Mouse (Mus musculus): ENCODE data around the gene Atp1b1. TPM values are rescaled to one million over a fixed set of nuclear protein-coding genes. Genes with fewer than 3 reads are reported as not detected.

Gene Atp1b1
- polyA plus RNA-seq, 1 experiment from 2014 or later: 2.6 TPM

GRCm38 (mm10) chr1:164458621-164459051 lies 481 bp upstream of the Atp1b1 start:
- no peak overlapping the region for H3K27ac ChIP-seq (replicated peaks; ENCODE audit: low read depth, low read length)
- H3K9me3 ChIP-seq (ENCODE audit: control insufficient read depth, low read length): no peaks in the 10 kb centered on the region
- 2% methylated on average over 22 of the region's 22 CpGs for WGBS
- peak overlapping the region; percentile 85 for H3K4me2 ChIP-seq (ENCODE audit: low read depth, severe bottlenecking)
- ATAC-seq (ENCODE audit: insufficient number of reproducible peaks, low FRiP score, low TSS enrichment, low read depth): peak; percentile 22; the same call in 1 of the 2 replicates
- no peak for DNase-seq (ENCODE audit: low spot score)
- H3K27me3 ChIP-seq (ENCODE audit: control insufficient read depth, insufficient read depth, low read length): peaks cover 30% of the 10 kb centered on the region
- no peaks in the 10 kb centered on the region for H3K36me3 ChIP-seq (ENCODE audit: control insufficient read depth, insufficient read depth, low read length)
- peak overlapping the region; percentile 57 for H3K4me3 ChIP-seq (ENCODE audit: low read depth, low read length)
- no peak overlapping the region for H3K9ac ChIP-seq (ENCODE audit: low read length)
- peaks cover 10% of the 10 kb centered on the region; the same call in 1 of the 2 replicates for H3K4me1 ChIP-seq (ENCODE audit: control insufficient read depth, insufficient read depth, low read length)

- H3K36me3 ChIP-seq (ENCODE audit: control insufficient read depth, insufficient read depth, low read length): no peaks in the 10 kb centered on the region
- H3K27ac ChIP-seq (replicated peaks; ENCODE audit: low read depth, low read length): no peak overlapping the region
Measured at GRCm38 (mm10) chr1:164457531-164458244, 467 bp downstream of the Atp1b1 start.

GRCm38 (mm10) chr1:164456731-164457130 lies 1.4 kb downstream of the Atp1b1 start:
- H3K9me3 ChIP-seq (ENCODE audit: control insufficient read depth, low read length): no peaks in the 10 kb centered on the region
- ATAC-seq (ENCODE audit: insufficient number of reproducible peaks, low FRiP score, low TSS enrichment, low read depth) (no peak), DNase-seq (ENCODE audit: low spot score) (no peak)
- H3K27me3 ChIP-seq (ENCODE audit: control insufficient read depth, insufficient read depth, low read length): peaks cover 30% of the 10 kb centered on the region
- peak overlapping the region; percentile 57 for H3K4me3 ChIP-seq (ENCODE audit: low read depth, low read length)
- H3K4me1 ChIP-seq (ENCODE audit: control insufficient read depth, insufficient read depth, low read length): peaks cover 10% of the 10 kb centered on the region; the same call in 1 of the 2 replicates
- 0 out of 2 replicates have a peak overlapping the region, but pooled peaks have one; percentile 20 for H3K4me2 ChIP-seq (ENCODE audit: low read depth, severe bottlenecking)
- 9% methylated on average over 8 of the region's 8 CpGs for WGBS
- H3K36me3 ChIP-seq (ENCODE audit: control insufficient read depth, insufficient read depth, low read length): no peaks in the 10 kb centered on the region
- H3K9ac ChIP-seq (ENCODE audit: low read length): no peak overlapping the region
- no peak overlapping the region for H3K27ac ChIP-seq (replicated peaks; ENCODE audit: low read depth, low read length)

More at GRCm38 (mm10) chr1:164457531-164458244, 467 bp downstream of the Atp1b1 start:
- H3K4me3 ChIP-seq (ENCODE audit: low read depth, low read length): peak overlapping the region; percentile 57
- H3K4me1 ChIP-seq (ENCODE audit: control insufficient read depth, insufficient read depth, low read length): peaks cover 10% of the 10 kb centered on the region; the same call in 1 of the 2 replicates
- ATAC-seq (ENCODE audit: insufficient number of reproducible peaks, low FRiP score, low TSS enrichment, low read depth) (peak; percentile 69), DNase-seq (ENCODE audit: low spot score) (peak; percentile 71)
- peaks cover 30% of the 10 kb centered on the region for H3K27me3 ChIP-seq (ENCODE audit: control insufficient read depth, insufficient read depth, low read length)
- WGBS: under 1% methylated on average over 56 of the region's 76 CpGs
- H3K4me2 ChIP-seq (ENCODE audit: low read depth, severe bottlenecking): peak overlapping the region; percentile 85
- no peaks in the 10 kb centered on the region for H3K9me3 ChIP-seq (ENCODE audit: control insufficient read depth, low read length)
- H3K9ac ChIP-seq (ENCODE audit: low read length): peak overlapping the region; percentile 55

GRCm38 (mm10) chr1:164456065-164456464 lies 2.1 kb downstream of the Atp1b1 start:
- Histone ChIP-seq H3K4me1 (ENCODE audit: control insufficient read depth, insufficient read depth, low read length) (peaks cover 10% of the 10 kb centered on the region; the same call in 1 of the 2 replicates), H3K4me3 (ENCODE audit: low read depth, low read length) (no peak overlapping the region), H3K27ac (replicated peaks; ENCODE audit: low read depth, low read length) (no peak overlapping the region), H3K9me3 (ENCODE audit: control insufficient read depth, low read length) (no peaks in the 10 kb centered on the region), H3K9ac (ENCODE audit: low read length) (no peak overlapping the region), H3K36me3 (ENCODE audit: control insufficient read depth, insufficient read depth, low read length) (no peaks in the 10 kb centered on the region), H3K27me3 (ENCODE audit: control insufficient read depth, insufficient read depth, low read length) (peaks cover 30% of the 10 kb centered on the region), H3K4me2 (ENCODE audit: low read depth, severe bottlenecking) (no peak overlapping the region)
- no peak for ATAC-seq (ENCODE audit: insufficient number of reproducible peaks, low FRiP score, low TSS enrichment, low read depth)
- DNase-seq (ENCODE audit: low spot score): no peak
- WGBS: 21% methylated on average over 6 of the region's 6 CpGs

GRCm38 (mm10) chr1:164455614-164456013 lies 2.5 kb downstream of the Atp1b1 start:
- ATAC-seq (ENCODE audit: insufficient number of reproducible peaks, low FRiP score, low TSS enrichment, low read depth) (no peak), DNase-seq (ENCODE audit: low spot score) (no peak)
- H3K36me3 ChIP-seq (ENCODE audit: control insufficient read depth, insufficient read depth, low read length): no peaks in the 10 kb centered on the region
- H3K4me1 ChIP-seq (ENCODE audit: control insufficient read depth, insufficient read depth, low read length): peaks cover 10% of the 10 kb centered on the region; the same call in 1 of the 2 replicates
- H3K4me2 ChIP-seq (ENCODE audit: low read depth, severe bottlenecking): no peak overlapping the region
- H3K4me3 ChIP-seq (ENCODE audit: low read depth, low read length): no peak overlapping the region
- WGBS: 76% methylated on average over 7 of the region's 7 CpGs
- H3K9ac ChIP-seq (ENCODE audit: low read length): no peak overlapping the region
- H3K27ac ChIP-seq (replicated peaks; ENCODE audit: low read depth, low read length): no peak overlapping the region
- H3K9me3 ChIP-seq (ENCODE audit: control insufficient read depth, low read length): no peaks in the 10 kb centered on the region
- peaks cover 30% of the 10 kb centered on the region for H3K27me3 ChIP-seq (ENCODE audit: control insufficient read depth, insufficient read depth, low read length)

GRCm38 (mm10) chr1:164454747-164455400 lies 3.3 kb downstream of the Atp1b1 start:
- WGBS: 40% methylated on average over 14 of the region's 14 CpGs
- Histone ChIP-seq H3K9ac (ENCODE audit: low read length) (no peak overlapping the region), H3K4me1 (ENCODE audit: control insufficient read depth, insufficient read depth, low read length) (peaks cover 10% of the 10 kb centered on the region; the same call in 1 of the 2 replicates), H3K4me3 (ENCODE audit: low read depth, low read length) (no peak overlapping the region), H3K27ac (replicated peaks; ENCODE audit: low read depth, low read length) (no peak overlapping the region), H3K9me3 (ENCODE audit: control insufficient read depth, low read length) (no peaks in the 10 kb centered on the region), H3K27me3 (ENCODE audit: control insufficient read depth, insufficient read depth, low read length) (peaks cover 28% of the 10 kb centered on the region), H3K36me3 (ENCODE audit: control insufficient read depth, insufficient read depth, low read length) (no peaks in the 10 kb centered on the region), H3K4me2 (ENCODE audit: low read depth, severe bottlenecking) (peak overlapping the region; percentile 24; the same call in 1 of the 2 replicates)
- no peak for ATAC-seq (ENCODE audit: insufficient number of reproducible peaks, low FRiP score, low TSS enrichment, low read depth)
- DNase-seq (ENCODE audit: low spot score): peak; percentile 61

GRCm38 (mm10) chr1:164453739-164454138 lies 4.4 kb downstream of the Atp1b1 start:
- Histone ChIP-seq H3K4me2 (ENCODE audit: low read depth, severe bottlenecking) (no peak overlapping the region), H3K4me1 (ENCODE audit: control insufficient read depth, insufficient read depth, low read length) (peaks cover 10% of the 10 kb centered on the region; the same call in 1 of the 2 replicates), H3K36me3 (ENCODE audit: control insufficient read depth, insufficient read depth, low read length) (no peaks in the 10 kb centered on the region), H3K27ac (replicated peaks; ENCODE audit: low read depth, low read length) (no peak overlapping the region), H3K4me3 (ENCODE audit: low read depth, low read length) (no peak overlapping the region), H3K27me3 (ENCODE audit: control insufficient read depth, insufficient read depth, low read length) (peaks cover 21% of the 10 kb centered on the region), H3K9ac (ENCODE audit: low read length) (no peak overlapping the region), H3K9me3 (ENCODE audit: control insufficient read depth, low read length) (no peaks in the 10 kb centered on the region)
- 87% methylated on average over 5 of the region's 5 CpGs for WGBS
- no peak for ATAC-seq (ENCODE audit: insufficient number of reproducible peaks, low FRiP score, low TSS enrichment, low read depth)
- DNase-seq (ENCODE audit: low spot score): no peak

- 90% methylated on average over 8 of the region's 8 CpGs for WGBS
- DNase-seq (ENCODE audit: low spot score) (no peak), ATAC-seq (ENCODE audit: insufficient number of reproducible peaks, low FRiP score, low TSS enrichment, low read depth) (no peak)
- no peak overlapping the region for H3K4me3 ChIP-seq (ENCODE audit: low read depth, low read length)
- H3K9ac ChIP-seq (ENCODE audit: low read length): no peak overlapping the region
- peaks cover 10% of the 10 kb centered on the region; the same call in 1 of the 2 replicates for H3K4me1 ChIP-seq (ENCODE audit: control insufficient read depth, insufficient read depth, low read length)
- no peaks in the 10 kb centered on the region for H3K36me3 ChIP-seq (ENCODE audit: control insufficient read depth, insufficient read depth, low read length)
- no peaks in the 10 kb centered on the region for H3K9me3 ChIP-seq (ENCODE audit: control insufficient read depth, low read length)
- H3K27me3 ChIP-seq (ENCODE audit: control insufficient read depth, insufficient read depth, low read length): peaks cover 16% of the 10 kb centered on the region
- H3K27ac ChIP-seq (replicated peaks; ENCODE audit: low read depth, low read length): no peak overlapping the region
- no peak overlapping the region for H3K4me2 ChIP-seq (ENCODE audit: low read depth, severe bottlenecking)
Measured at GRCm38 (mm10) chr1:164453146-164453545, 5.0 kb downstream of the Atp1b1 start.
